ENCODE assay signal across 20 mouse cellular contexts in genomic region chr10:81334324-81334723, GRCm38 (mm10). TPM values are rescaled to one million over a fixed set of nuclear protein-coding genes. Genes with fewer than 3 reads are reported as not detected.
A peak's percentile ranks its signal among the peaks of the same experiment; 100 is the strongest.
DNase-seq lines count a peak whose midpoint lies in the region; ATAC-seq lines count a peak whose summit lies in the region.
"Had no signal": no experiment of that assay in that cellular context is flagged by ENCODE, and none has a peak within 500 bp of the region (broad histone marks: within the 10 kb centered on the region; RNA-seq: fewer than 3 reads in every experiment).

No protein-coding gene starts in this region.

- H3K36me3 ChIP-seq in kidney, embryonic 16.5 days (ENCODE audit: insufficient read depth, low read length) = no peaks in the 10 kb centered on the region
- H3K36me3 ChIP-seq in limb, embryonic 10.5 days = peaks cover 10% of the 10 kb centered on the region; the same call in 1 of the 2 replicates

- peak overlapping the region; percentile 71; the same call in 1 of the 2 replicates for H3K27ac ChIP-seq in kidney, embryonic 16.5 days (ENCODE audit: low read length)
- H3K27ac ChIP-seq in limb, embryonic 10.5 days = 0 out of 2 replicates have a peak overlapping the region, but pooled peaks have one; percentile 86

- ATAC-seq in kidney, embryonic 16.5 days (ENCODE audit: low FRiP score, low TSS enrichment) = no peak
- ATAC-seq: liver, postnatal 0 days had no signal

- WGBS in kidney, embryonic 16.5 days = 39% methylated on average over 11 of the region's 11 CpGs
- 73% methylated on average over 11 of the region's 11 CpGs for WGBS in limb, embryonic 10.5 days

- no peaks in the 10 kb centered on the region for H3K9me3 ChIP-seq in kidney, embryonic 16.5 days (ENCODE audit: low read length)
- no peaks in the 10 kb centered on the region for H3K9me3 ChIP-seq in limb, embryonic 10.5 days (replicated peaks)
- H3K9me3 ChIP-seq: megakaryocyte, embryonic 14.5 days had no signal

- H3K27me3 ChIP-seq in kidney, embryonic 16.5 days (ENCODE audit: insufficient read depth, low read length) = 0 out of 2 replicates have a peak, but pooled peaks cover 4% of the 10 kb centered on the region
- H3K27me3 ChIP-seq in limb, embryonic 10.5 days (ENCODE audit: low read depth, poor library complexity, severe bottlenecking) = peaks cover 49% of the 10 kb centered on the region
- H3K27me3 ChIP-seq: megakaryocyte, embryonic 14.5 days had no signal

- peaks cover 37% of the 10 kb centered on the region for H3K4me1 ChIP-seq in kidney, embryonic 16.5 days (ENCODE audit: insufficient read depth, low read length)
- H3K4me1 ChIP-seq in limb, embryonic 10.5 days = peaks cover 45% of the 10 kb centered on the region

- no peak overlapping the region for H3K4me2 ChIP-seq in kidney, embryonic 16.5 days (replicated peaks; ENCODE audit: low read depth, low read length)

- peak; percentile 91 for DNase-seq in heart, adult 11 months
- no peak for DNase-seq in heart, adult 8-10 months (ENCODE audit: low spot score)
- DNase-seq in kidney, postnatal 25 days = no peak
- DNase-seq in A20 (ENCODE audit: low read depth, low spot score) = peak; percentile 80
- DNase-seq in limb, embryonic 10.5 days (ENCODE audit: low spot score) = no peak
- DNase-seq in left cerebral cortex, adult 18-20 months (ENCODE audit: low spot score in 2 of 2) = no peak
- DNase-seq in B cell, adult 2 months = no peak
- DNase-seq: adrenal gland, adult 8-10 months; cerebellum, adult 11 months; cerebellum, postnatal 36 days; gastrocnemius, postnatal 10 days; heart, postnatal 4 days; kidney, adult 9 months; layer of hippocampus, adult 9-11 months; liver; liver, postnatal 0 days; thymus, adult 18-20 months had no signal

- H3K9ac ChIP-seq in kidney, embryonic 16.5 days (replicated peaks; ENCODE audit: low read length) = peak overlapping the region; percentile 34
- H3K9ac ChIP-seq: liver, postnatal 0 days had no signal

- no peak overlapping the region for H3K4me3 ChIP-seq in kidney, embryonic 16.5 days (ENCODE audit: low read length)
- H3K4me3 ChIP-seq in limb, embryonic 10.5 days = no peak overlapping the region
- H3K4me3 ChIP-seq: megakaryocyte, embryonic 14.5 days had no signal

RNA-seq across cellular contexts. Expression of gene Tbxa2r, which starts 5.8 kb away (rescaled TPM):
- total RNA-seq in heart, adult 8-10 months (2022) = 1 to 10 TPM; 2.7 to 5.4 (median 3.5) TPM
- 19.7 and 20.2 TPM in 2 replicates for polyA plus RNA-seq in kidney, embryonic 16.5 days (2015; fragmentation: Nextera tagmentation; extraction: Ambion mirVana)
- polyA plus RNA-seq in limb, embryonic 10.5 days (2016; fragmentation: Nextera tagmentation; extraction: Ambion mirVana) = 3.2 and 3.6 TPM in 2 replicates
- 1 to 10 TPM; 1.1 to 1.5 TPM for total RNA-seq in left cerebral cortex, adult 18-20 months (2021)
- total RNA-seq: monocyte, adult 5-6 weeks had no signal

RNA-seq across cellular contexts. Expression of gene Gipc3, which starts 8.7 kb away (rescaled TPM):
- 1 to 10 TPM; 4.1 to 6.6 (median 5.2) TPM for total RNA-seq in heart, adult 8-10 months (2022)
- 0.09 TPM in 2 replicates for polyA plus RNA-seq in kidney, embryonic 16.5 days (2015; fragmentation: Nextera tagmentation; extraction: Ambion mirVana)
- polyA plus RNA-seq in limb, embryonic 10.5 days (2016; fragmentation: Nextera tagmentation; extraction: Ambion mirVana) = 0.09 TPM in 1 of 2 replicates, not detected in the other
- 1 to 10 TPM; 2.5 to 3.6 TPM for total RNA-seq in left cerebral cortex, adult 18-20 months (2021)
- total RNA-seq: monocyte, adult 5-6 weeks had no signal

RNA-seq across cellular contexts. Expression of gene Cactin, which starts 13.4 kb away (rescaled TPM):
- 10 to 100 TPM; 14.4 to 19.2 (median 16.3) TPM for total RNA-seq in heart, adult 8-10 months (2022)
- 42.3 and 43.2 TPM in 2 replicates for polyA plus RNA-seq in kidney, embryonic 16.5 days (2015; fragmentation: Nextera tagmentation; extraction: Ambion mirVana)
- 62.5 and 67.7 TPM in 2 replicates for polyA plus RNA-seq in limb, embryonic 10.5 days (2016; fragmentation: Nextera tagmentation; extraction: Ambion mirVana)
- 10 to 100 TPM; 30.5 to 34.6 TPM for total RNA-seq in left cerebral cortex, adult 18-20 months (2021)

RNA-seq across cellular contexts. Expression of gene Hmg20b, which starts 16.0 kb away (rescaled TPM):
- 10 to 100 TPM; 52.4 to 61.2 (median 57.1) TPM for total RNA-seq in heart, adult 8-10 months (2022)
- 90.6 and 94.5 TPM in 2 replicates for polyA plus RNA-seq in kidney, embryonic 16.5 days (2015; fragmentation: Nextera tagmentation; extraction: Ambion mirVana)
- polyA plus RNA-seq in limb, embryonic 10.5 days (2016; fragmentation: Nextera tagmentation; extraction: Ambion mirVana) = 99.6 and 114 TPM in 2 replicates
- total RNA-seq in left cerebral cortex, adult 18-20 months (2021) = 10 to 100 TPM; 28.9 to 30.5 TPM

RNA-seq across cellular contexts. Expression of gene Mfsd12, which starts 23.0 kb away (rescaled TPM):
- 10 to 100 TPM in 1 of 4 experiments, 1 to 10 TPM in 3; 9.2 to 11.4 (median 9.8) TPM for total RNA-seq in heart, adult 8-10 months (2022)
- polyA plus RNA-seq in kidney, embryonic 16.5 days (2015; fragmentation: Nextera tagmentation; extraction: Ambion mirVana) = 9.8 and 12.5 TPM in 2 replicates
- 7.6 and 8.8 TPM in 2 replicates for polyA plus RNA-seq in limb, embryonic 10.5 days (2016; fragmentation: Nextera tagmentation; extraction: Ambion mirVana)
- 10 to 100 TPM; 38.1 to 42.0 TPM for total RNA-seq in left cerebral cortex, adult 18-20 months (2021)

Comparison
In these comparisons a context has a peak if more than half of its experiments do, and no peak if none do; other contexts are left out.
1. DNase-seq: peak in heart, adult 11 months (single experiment) and A20 (single experiment); none in heart, adult 8-10 months (single experiment), kidney, postnatal 25 days (0 of 2), limb, embryonic 10.5 days (single experiment), left cerebral cortex, adult 18-20 months (0 of 2) and B cell, adult 2 months (0 of 2).